Mouse (Mus musculus): ENCODE measurements around the gene Zfp574. TPM values are rescaled to one million over a fixed set of nuclear protein-coding genes. Genes with fewer than 3 reads are reported as not detected.

Zfp574 gene
- total and polyA plus RNA-seq, 2 experiments from 2014 or later = 30.9 to 38.0 TPM

DNA sequence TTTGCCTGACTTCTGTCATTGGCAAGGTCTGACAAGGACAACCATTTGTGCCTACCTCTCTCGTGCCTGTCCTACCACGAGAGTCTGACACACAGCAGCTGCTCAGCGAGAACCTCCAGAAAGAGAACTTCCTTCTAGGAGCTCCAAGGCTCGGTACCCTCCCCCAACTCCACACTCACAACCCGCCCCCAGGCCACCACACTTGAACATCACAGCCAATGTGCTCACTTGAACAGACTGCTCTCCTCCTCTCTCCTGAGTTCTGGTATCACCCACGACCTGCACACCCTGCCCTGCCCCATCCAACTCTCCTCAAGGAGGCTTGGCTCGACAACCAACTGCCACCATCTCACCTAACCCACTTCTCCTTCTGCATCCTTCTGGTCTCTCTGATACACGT lies 8.5 kb upstream of the Zfp574 start:
- Histone ChIP-seq H3K9ac (replicated peaks; ENCODE audit: low read length, poor library complexity, severe bottlenecking) (no peak overlapping the region), H3K4me1 (ENCODE audit: insufficient read depth, low read length) (no peaks in the 10 kb centered on the region; the same call in 1 of the 2 replicates), H3K27ac (ENCODE audit: low read depth, low read length) (no peak overlapping the region), H3K27me3 (ENCODE audit: insufficient read depth, low read length) (no peaks in the 10 kb centered on the region), H3K9me3 (ENCODE audit: low read length) (no peaks in the 10 kb centered on the region), H3K4me2 (ENCODE audit: low read depth, low read length, poor library complexity, severe bottlenecking) (no peak overlapping the region), H3K36me3 (ENCODE audit: insufficient read depth, low read length) (peaks cover 74% of the 10 kb centered on the region), H3K4me3 (ENCODE audit: low read depth, low read length) (no peak overlapping the region)
- TF ChIP-seq CTCF (IDR thresholded peaks at IDR 0.05) = no peak
- no peak for ATAC-seq (ENCODE audit: low FRiP score)
- WGBS = 92% methylated on average over 8 of the region's 8 CpGs
- DNase-seq (ENCODE audit: low spot score) = no peak

- Histone ChIP-seq H3K27me3 (ENCODE audit: insufficient read depth, low read length) (no peaks in the 10 kb centered on the region), H3K9ac (replicated peaks; ENCODE audit: low read length, poor library complexity, severe bottlenecking) (no peak overlapping the region), H3K9me3 (ENCODE audit: low read length) (no peaks in the 10 kb centered on the region), H3K27ac (ENCODE audit: low read depth, low read length) (no peak overlapping the region), H3K4me1 (ENCODE audit: insufficient read depth, low read length) (peaks cover 16% of the 10 kb centered on the region), H3K4me3 (ENCODE audit: low read depth, low read length) (no peak overlapping the region), H3K4me2 (ENCODE audit: low read depth, low read length, poor library complexity, severe bottlenecking) (no peak overlapping the region), H3K36me3 (ENCODE audit: insufficient read depth, low read length) (peaks cover 49% of the 10 kb centered on the region)
- WGBS = 97% methylated on average over 7 of the region's 7 CpGs
- DNase-seq (ENCODE audit: low spot score) (no peak), ATAC-seq (ENCODE audit: low FRiP score) (no peak)
- no peak for TF ChIP-seq CTCF (IDR thresholded peaks at IDR 0.05)
Observed at GRCm38 (mm10) chr7:25067338-25067737, 5.0 kb upstream of the Zfp574 start.

DNA sequence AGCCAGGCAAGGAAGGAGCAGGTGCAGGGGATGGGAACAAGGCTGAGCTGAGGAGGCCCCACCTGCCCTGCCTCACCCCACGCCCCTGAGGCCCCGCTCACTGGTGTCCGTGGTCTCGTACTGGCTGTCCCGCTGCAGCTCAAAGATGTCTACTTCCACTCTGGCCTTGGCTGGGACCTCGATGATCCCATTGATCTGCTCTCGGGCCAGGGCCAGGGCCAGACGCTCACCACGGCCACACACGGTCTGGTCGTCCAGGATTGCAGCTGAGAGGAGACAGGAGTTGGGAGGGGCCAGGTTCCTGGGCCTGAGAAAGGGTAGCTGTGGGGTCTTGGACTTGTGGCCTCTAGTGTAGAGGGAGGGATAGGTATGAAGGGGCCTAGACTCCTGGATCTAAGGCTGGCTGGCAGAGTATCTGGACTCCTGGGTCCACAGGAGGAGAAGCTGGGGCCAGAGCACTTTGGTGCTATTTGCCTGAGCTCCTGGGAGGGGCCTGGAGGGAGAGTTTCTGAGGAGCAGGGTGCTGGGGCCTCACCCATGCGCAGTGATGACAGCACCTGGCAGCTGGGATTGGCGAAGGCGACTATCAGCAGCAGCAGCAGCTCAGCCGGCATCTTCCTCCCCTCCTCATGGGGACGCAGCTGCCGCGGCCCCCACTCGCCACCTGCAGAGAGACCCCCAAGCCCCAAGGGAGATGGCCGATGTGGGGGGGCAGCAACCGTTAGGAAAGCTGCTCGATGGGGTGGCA lies 4.3 kb upstream of the Zfp574 start:
- H3K9me3 ChIP-seq (ENCODE audit: low read length) = no peaks in the 10 kb centered on the region
- H3K4me1 ChIP-seq (ENCODE audit: insufficient read depth, low read length) = peaks cover 16% of the 10 kb centered on the region
- H3K36me3 ChIP-seq (ENCODE audit: insufficient read depth, low read length) = peaks cover 42% of the 10 kb centered on the region
- WGBS = 74% methylated on average over 22 of the region's 22 CpGs
- H3K27me3 ChIP-seq (ENCODE audit: insufficient read depth, low read length) = no peaks in the 10 kb centered on the region
- no peak overlapping the region; the same call in 1 of the 2 replicates for H3K4me3 ChIP-seq (ENCODE audit: low read depth, low read length)
- ATAC-seq (ENCODE audit: low FRiP score) (no peak), DNase-seq (ENCODE audit: low spot score) (no peak)
- H3K4me2 ChIP-seq (ENCODE audit: low read depth, low read length, poor library complexity, severe bottlenecking) = peak overlapping the region; percentile 91
- 0 out of 2 replicates have a peak overlapping the region, but pooled peaks have one; percentile 38 for H3K27ac ChIP-seq (ENCODE audit: low read depth, low read length)
- H3K9ac ChIP-seq (replicated peaks; ENCODE audit: low read length, poor library complexity, severe bottlenecking) = peak overlapping the region; percentile 29; the same call in 1 of the 2 replicates
- TF ChIP-seq CTCF (IDR thresholded peaks at IDR 0.05) = no peak

- H3K27me3 ChIP-seq (ENCODE audit: insufficient read depth, low read length) = no peaks in the 10 kb centered on the region
- peak; percentile 83 for DNase-seq (ENCODE audit: low spot score)
- ATAC-seq (ENCODE audit: low FRiP score) = peak; percentile 15; the same call in 1 of the 2 replicates
- H3K36me3 ChIP-seq (ENCODE audit: insufficient read depth, low read length) = peaks cover 35% of the 10 kb centered on the region
- H3K27ac ChIP-seq (ENCODE audit: low read depth, low read length) = 0 out of 2 replicates have a peak overlapping the region, but pooled peaks have one; percentile 38
- H3K9ac ChIP-seq (replicated peaks; ENCODE audit: low read length, poor library complexity, severe bottlenecking) = 0 out of 2 replicates have a peak overlapping the region, but pooled peaks have one; percentile 29
- H3K9me3 ChIP-seq (ENCODE audit: low read length) = no peaks in the 10 kb centered on the region
- peak overlapping the region; percentile 91 for H3K4me2 ChIP-seq (ENCODE audit: low read depth, low read length, poor library complexity, severe bottlenecking)
- H3K4me1 ChIP-seq (ENCODE audit: insufficient read depth, low read length) = peaks cover 22% of the 10 kb centered on the region
- 12% methylated on average over 2 of the region's 2 CpGs for WGBS
- TF ChIP-seq CTCF (IDR thresholded peaks at IDR 0.05) = no peak
- H3K4me3 ChIP-seq (ENCODE audit: low read depth, low read length) = no peak overlapping the region; the same call in 1 of the 2 replicates
Observed at GRCm38 (mm10) chr7:25068724-25069123, 3.6 kb upstream of the Zfp574 start.

GRCm38 (mm10) chr7:25072716-25073390 lies 486 bp downstream of the Zfp574 start:
- H3K4me1 ChIP-seq (ENCODE audit: insufficient read depth, low read length) = peaks cover 29% of the 10 kb centered on the region
- H3K9ac ChIP-seq (replicated peaks; ENCODE audit: low read length, poor library complexity, severe bottlenecking) = peak overlapping the region; percentile 97
- H3K4me2 ChIP-seq (ENCODE audit: low read depth, low read length, poor library complexity, severe bottlenecking) = peak overlapping the region; percentile 91
- H3K27ac ChIP-seq (ENCODE audit: low read depth, low read length) = peak overlapping the region; percentile 92
- no peaks in the 10 kb centered on the region for H3K9me3 ChIP-seq (ENCODE audit: low read length)
- peak overlapping the region; percentile 85 for H3K4me3 ChIP-seq (ENCODE audit: low read depth, low read length)
- H3K27me3 ChIP-seq (ENCODE audit: insufficient read depth, low read length) = no peaks in the 10 kb centered on the region
- peak; percentile 17 for ATAC-seq (ENCODE audit: low FRiP score)
- TF ChIP-seq CTCF (IDR thresholded peaks at IDR 0.05) = no peak
- peaks cover 6% of the 10 kb centered on the region for H3K36me3 ChIP-seq (ENCODE audit: insufficient read depth, low read length)
- peak; percentile 85 for DNase-seq (ENCODE audit: low spot score)
- WGBS = 3% methylated on average over 9 of the region's 33 CpGs

DNA sequence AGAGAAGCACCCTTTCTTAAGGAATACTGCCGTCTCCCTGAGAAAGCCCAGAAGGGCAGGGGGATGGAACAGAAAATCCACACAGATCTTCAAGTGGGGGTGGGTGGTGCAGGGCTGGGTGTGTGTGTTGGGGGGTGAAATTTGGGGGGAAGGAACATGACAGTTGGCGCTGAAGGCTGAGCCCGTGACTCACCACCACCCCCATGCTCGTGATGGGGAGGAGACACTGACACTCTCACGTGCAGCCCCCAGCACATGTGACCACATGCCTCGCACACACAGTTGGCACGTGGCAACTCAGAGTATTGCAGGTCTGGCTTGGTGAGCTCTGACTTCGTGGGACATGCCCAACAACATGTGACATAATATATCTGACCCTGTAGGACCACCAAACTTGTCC lies 1.6 kb downstream of the Zfp574 start:
- Histone ChIP-seq H3K27me3 (ENCODE audit: insufficient read depth, low read length) (no peaks in the 10 kb centered on the region), H3K4me1 (ENCODE audit: insufficient read depth, low read length) (peaks cover 38% of the 10 kb centered on the region), H3K4me2 (ENCODE audit: low read depth, low read length, poor library complexity, severe bottlenecking) (peak overlapping the region; percentile 91; the same call in 1 of the 2 replicates), H3K36me3 (ENCODE audit: insufficient read depth, low read length) (no peaks in the 10 kb centered on the region), H3K9me3 (ENCODE audit: low read length) (no peaks in the 10 kb centered on the region), H3K4me3 (ENCODE audit: low read depth, low read length) (no peak overlapping the region), H3K27ac (ENCODE audit: low read depth, low read length) (peak overlapping the region; percentile 92), H3K9ac (replicated peaks; ENCODE audit: low read length, poor library complexity, severe bottlenecking) (no peak overlapping the region)
- no peak for DNase-seq (ENCODE audit: low spot score)
- no peak for TF ChIP-seq CTCF (IDR thresholded peaks at IDR 0.05)
- ATAC-seq (ENCODE audit: low FRiP score) = no peak
- 72% methylated on average over 8 of the region's 8 CpGs for WGBS

Data from midbrain, postnatal 0 days (tissue).